Mouse (Mus musculus) hindbrain, embryonic 15.5 days (tissue): ENCODE measurements around the gene Ankrd44. TPM values are rescaled to one million over a fixed set of nuclear protein-coding genes. Genes with fewer than 3 reads are reported as not detected.
A peak's percentile ranks its signal among the peaks of the same experiment; 100 is the strongest.

Experiments used
- ATAC-seq: fragments of 200-750 bp; cut with Nextera tagmentation; 2 replicates; pipeline ENCODE4 v1.8.0; 2017; ENCODE audit warnings: low read depth, moderate number of reproducible peaks, moderate TSS enrichment; ENCODE audit not compliant: low FRiP score
- H3K27ac ChIP-seq: fragments of 300-500 bp; sonication (generic); replicated peaks from 2 replicates; pipeline ENCODE4 v1.5.1; 2015; ENCODE audit warnings: mild to moderate bottlenecking, inconsistent platforms
- H3K27me3 ChIP-seq: fragments of 300-500 bp; sonication (generic); 2 replicates; pipeline ENCODE4 v1.6.1; 2015; ENCODE audit warnings: control low read depth, inconsistent platforms
- H3K36me3 ChIP-seq: fragments of 300-500 bp; sonication (generic); 2 replicates; pipeline ENCODE4 v1.6.1; 2015; ENCODE audit warnings: control low read depth, inconsistent platforms
- H3K4me1 ChIP-seq: fragments of 300-500 bp; sonication (generic); replicated peaks from 2 replicates; pipeline ENCODE4 v1.6.1; 2015; ENCODE audit warnings: control low read depth, inconsistent platforms
- H3K4me2 ChIP-seq: fragments of 300-500 bp; sonication (generic); 2 replicates; pipeline ENCODE4 v1.6.1; 2015; ENCODE audit warnings: moderate library complexity, mild to moderate bottlenecking, inconsistent platforms
- H3K4me3 ChIP-seq: fragments of 300-500 bp; sonication (generic); 2 replicates; pipeline ENCODE4 v1.5.1; 2015; ENCODE audit warnings: mild to moderate bottlenecking, inconsistent platforms
- H3K9ac ChIP-seq: fragments of 300-500 bp; sonication (generic); 2 replicates; pipeline ENCODE4 v1.6.1; 2015; ENCODE audit warnings: inconsistent platforms
- H3K9me3 ChIP-seq: fragments of 300-500 bp; sonication (generic); 2 replicates; pipeline ENCODE4 v1.6.1; 2016; ENCODE audit warnings: control low read depth, inconsistent platforms
- WGBS: fragments of 180-500 bp; shearing (Covaris S2); methylation state at CpG from one replicate; pipeline ENCODE4 v1.1.7; 2015; 5-methylcytosine and 5-hydroxymethylcytosine counted together
- polyA plus RNA-seq: library from polyadenylated mRNA; unstranded; fragments of >200 nt; fragmentation: Nextera tagmentation; extraction: Ambion mirVana; gene quantifications from 2 replicates; pipeline ENCODE4 v1.2.1, GENCODE M21; 2015

The Ankrd44 gene
- polyA plus RNA-seq, 1 experiment from 2014 or later: 21.1 TPM

GRCm38 (mm10) chr1:54648237-54648636 lies 277.9 kb downstream of the Ankrd44 start:
- H3K4me3 ChIP-seq: no peak overlapping the region
- no peak overlapping the region for H3K9ac ChIP-seq
- 74% methylated on average over 5 of the region's 5 CpGs for whole genome bisulfite sequencing
- H3K36me3 ChIP-seq: peaks cover 12% of the 10 kb centered on the region; the same call in 1 of the 2 replicates
- H3K4me2 ChIP-seq: no peak overlapping the region
- peaks cover 5% of the 10 kb centered on the region; the same call in 1 of the 2 replicates for H3K4me1 ChIP-seq
- H3K27me3 ChIP-seq: no peaks in the 10 kb centered on the region
- H3K27ac ChIP-seq: no peak overlapping the region
- ATAC-seq: no peak
- no peaks in the 10 kb centered on the region for H3K9me3 ChIP-seq

GRCm38 (mm10) chr1:54647335-54647745 lies 278.8 kb downstream of the Ankrd44 start:
- no peak overlapping the region for H3K27ac ChIP-seq
- H3K36me3 ChIP-seq: peaks cover 9% of the 10 kb centered on the region; the same call in 1 of the 2 replicates
- no peak overlapping the region for H3K9ac ChIP-seq
- H3K27me3 ChIP-seq: no peaks in the 10 kb centered on the region
- 52% methylated on average over 3 of the region's 3 CpGs for WGBS
- no peak overlapping the region for H3K4me3 ChIP-seq
- no peak overlapping the region for H3K4me2 ChIP-seq
- no peaks in the 10 kb centered on the region for H3K9me3 ChIP-seq
- ATAC-seq: 0 out of 2 replicates have a peak, but pooled peaks have one; percentile 42
- H3K4me1 ChIP-seq: peaks cover 5% of the 10 kb centered on the region; the same call in 1 of the 2 replicates

GRCm38 (mm10) chr1:54640184-54640795 lies 285.9 kb downstream of the Ankrd44 start:
- H3K4me1 ChIP-seq: peaks cover 10% of the 10 kb centered on the region
- ATAC-seq: no peak
- 18% methylated on average over 5 of the region's 5 CpGs for whole genome bisulfite sequencing
- H3K36me3 ChIP-seq: no peaks in the 10 kb centered on the region
- H3K27ac ChIP-seq: peak overlapping the region; percentile 66
- H3K9me3 ChIP-seq: no peaks in the 10 kb centered on the region
- H3K9ac ChIP-seq: no peak overlapping the region
- H3K27me3 ChIP-seq: no peaks in the 10 kb centered on the region
- no peak overlapping the region for H3K4me3 ChIP-seq
- no peak overlapping the region for H3K4me2 ChIP-seq

GRCm38 (mm10) chr1:54639506-54640078 lies 286.6 kb downstream of the Ankrd44 start:
- H3K4me3 ChIP-seq: no peak overlapping the region
- no peak overlapping the region for H3K4me2 ChIP-seq
- no peak overlapping the region for H3K9ac ChIP-seq
- no peaks in the 10 kb centered on the region for H3K27me3 ChIP-seq
- peak overlapping the region; percentile 70 for H3K27ac ChIP-seq
- H3K36me3 ChIP-seq: no peaks in the 10 kb centered on the region
- ATAC-seq: peak; percentile 67; the same call in 1 of the 2 replicates
- peaks cover 10% of the 10 kb centered on the region for H3K4me1 ChIP-seq
- 34% methylated on average over 6 of the region's 6 CpGs for WGBS
- H3K9me3 ChIP-seq: no peaks in the 10 kb centered on the region

- H3K4me3 ChIP-seq: no peak overlapping the region
- H3K4me2 ChIP-seq: no peak overlapping the region
- 87% methylated on average over 2 of the region's 2 CpGs for WGBS
- H3K36me3 ChIP-seq: no peaks in the 10 kb centered on the region
- no peak overlapping the region for H3K9ac ChIP-seq
- H3K4me1 ChIP-seq: peaks cover 10% of the 10 kb centered on the region
- peak; percentile 46; the same call in 1 of the 2 replicates for ATAC-seq
- peak overlapping the region; percentile 70 for H3K27ac ChIP-seq
- H3K9me3 ChIP-seq: no peaks in the 10 kb centered on the region
- no peaks in the 10 kb centered on the region for H3K27me3 ChIP-seq
Measured at GRCm38 (mm10) chr1:54639076-54639475, 287.1 kb downstream of the Ankrd44 start.

- no peak for ATAC-seq
- Histone ChIP-seq H3K36me3 (no peaks in the 10 kb centered on the region), H3K27me3 (no peaks in the 10 kb centered on the region), H3K4me2 (no peak overlapping the region), H3K9me3 (no peaks in the 10 kb centered on the region), H3K4me1 (peaks cover 10% of the 10 kb centered on the region), H3K4me3 (no peak overlapping the region), H3K9ac (no peak overlapping the region), H3K27ac (no peak overlapping the region)
- whole genome bisulfite sequencing: 90% methylated on average over 2 of the region's 2 CpGs
Measured at GRCm38 (mm10) chr1:54637340-54637739, 288.8 kb downstream of the Ankrd44 start.

GRCm38 (mm10) chr1:54629106-54629505 lies 297.1 kb downstream of the Ankrd44 start:
- no peaks in the 10 kb centered on the region for H3K27me3 ChIP-seq
- H3K4me1 ChIP-seq: no peaks in the 10 kb centered on the region
- H3K27ac ChIP-seq: no peak overlapping the region

GRCm38 (mm10) chr1:54614963-54615362 lies 311.2 kb downstream of the Ankrd44 start:
- H3K4me3 ChIP-seq: no peak overlapping the region
- no peaks in the 10 kb centered on the region for H3K27me3 ChIP-seq
- no peaks in the 10 kb centered on the region for H3K4me1 ChIP-seq
- WGBS: 75% methylated on average over 6 of the region's 6 CpGs
- H3K4me2 ChIP-seq: no peak overlapping the region
- H3K27ac ChIP-seq: no peak overlapping the region
- no peak overlapping the region for H3K9ac ChIP-seq
- no peak for ATAC-seq
- H3K9me3 ChIP-seq: no peaks in the 10 kb centered on the region
- no peaks in the 10 kb centered on the region for H3K36me3 ChIP-seq

More at GRCm38 (mm10) chr1:54629106-54629505, 297.1 kb downstream of the Ankrd44 start:
- H3K4me3 ChIP-seq: no peak overlapping the region
- no peaks in the 10 kb centered on the region for H3K9me3 ChIP-seq
- H3K36me3 ChIP-seq: no peaks in the 10 kb centered on the region
- ATAC-seq: no peak
- no peak overlapping the region for H3K4me2 ChIP-seq
- no peak overlapping the region for H3K9ac ChIP-seq
- WGBS: 59% methylated on average over 1 of the region's 1 CpGs

GRCm38 (mm10) chr1:54612344-54612743 lies 313.8 kb downstream of the Ankrd44 start:
- Histone ChIP-seq H3K4me2 (no peak overlapping the region), H3K9ac (no peak overlapping the region), H3K36me3 (no peaks in the 10 kb centered on the region), H3K4me3 (no peak overlapping the region), H3K4me1 (no peaks in the 10 kb centered on the region), H3K9me3 (no peaks in the 10 kb centered on the region), H3K27ac (no peak overlapping the region), H3K27me3 (no peaks in the 10 kb centered on the region)
- no peak for ATAC-seq
- 81% methylated on average over 6 of the region's 6 CpGs for WGBS

- ATAC-seq: no peak
- 69% methylated on average over 7 of the region's 7 CpGs for WGBS
- Histone ChIP-seq H3K27ac (no peak overlapping the region), H3K27me3 (no peaks in the 10 kb centered on the region), H3K4me2 (no peak overlapping the region), H3K9me3 (no peaks in the 10 kb centered on the region), H3K9ac (no peak overlapping the region), H3K4me3 (no peak overlapping the region), H3K36me3 (no peaks in the 10 kb centered on the region), H3K4me1 (no peaks in the 10 kb centered on the region)
Measured at GRCm38 (mm10) chr1:54611891-54612290, 314.3 kb downstream of the Ankrd44 start.

GRCm38 (mm10) chr1:54606936-54607335 lies 319.3 kb downstream of the Ankrd44 start:
- H3K27ac ChIP-seq: no peak overlapping the region
- no peaks in the 10 kb centered on the region for H3K9me3 ChIP-seq
- H3K36me3 ChIP-seq: no peaks in the 10 kb centered on the region
- ATAC-seq: no peak
- no peaks in the 10 kb centered on the region for H3K4me1 ChIP-seq
- 71% methylated on average over 1 of the region's 1 CpGs for WGBS
- H3K9ac ChIP-seq: no peak overlapping the region
- no peaks in the 10 kb centered on the region for H3K27me3 ChIP-seq
- no peak overlapping the region for H3K4me2 ChIP-seq
- no peak overlapping the region for H3K4me3 ChIP-seq

- Histone ChIP-seq H3K4me2 (no peak overlapping the region), H3K9me3 (no peaks in the 10 kb centered on the region), H3K4me1 (no peaks in the 10 kb centered on the region), H3K9ac (no peak overlapping the region), H3K27me3 (no peaks in the 10 kb centered on the region), H3K36me3 (no peaks in the 10 kb centered on the region), H3K4me3 (no peak overlapping the region), H3K27ac (no peak overlapping the region)
- 94% methylated on average over 9 of the region's 9 CpGs for WGBS
- no peak for ATAC-seq
Measured at GRCm38 (mm10) chr1:54601692-54602091, 324.5 kb downstream of the Ankrd44 start.
